Mouse (Mus musculus) heart, postnatal 0 days (tissue): ENCODE data around the gene Fut1. TPM values are rescaled to one million over a fixed set of nuclear protein-coding genes. Genes with fewer than 3 reads are reported as not detected.
A peak's percentile ranks its signal among the peaks of the same experiment; 100 is the strongest.

Experiments
- ATAC-seq: fragments of 200-750 bp; cut with Nextera tagmentation; 2 replicates; pipeline ENCODE4 v1.8.0; 2017; ENCODE audit warnings: low read depth, moderate number of reproducible peaks, moderate library complexity; ENCODE audit not compliant: insufficient read depth
- DNase-seq: peaks from one replicate; pipeline ENCODE4 v3.0.0-alpha.2; 2016; ENCODE audit warnings: low spot score
- H3K27ac ChIP-seq: fragments of 300-500 bp; sonication (generic); 2 replicates; pipeline ENCODE4 v1.5.1; 2014; ENCODE audit warnings: low read depth, mild to moderate bottlenecking
- H3K27me3 ChIP-seq: fragments of 300-500 bp; sonication (generic); 2 replicates; pipeline ENCODE4 v1.6.1; 2014; ENCODE audit warnings: low read length, mixed read lengths; ENCODE audit not compliant: control insufficient read depth, insufficient read depth
- H3K36me3 ChIP-seq: fragments of 300-500 bp; sonication (generic); replicated peaks from 2 replicates; pipeline ENCODE4 v1.6.1; 2014; ENCODE audit warnings: low read length, mixed read lengths; ENCODE audit not compliant: control insufficient read depth, insufficient read depth
- H3K4me1 ChIP-seq: fragments of 300-500 bp; sonication (generic); 2 replicates; pipeline ENCODE4 v1.6.1; 2014; ENCODE audit warnings: antibody characterized with exemption; ENCODE audit not compliant: control insufficient read depth, insufficient read depth
- H3K4me2 ChIP-seq: fragments of 300-500 bp; sonication (generic); 2 replicates; pipeline ENCODE4 v1.6.1; 2014; ENCODE audit warnings: low read depth, mild to moderate bottlenecking, low read length, moderate library complexity
- H3K4me3 ChIP-seq: fragments of 300-500 bp; sonication (generic); 2 replicates; pipeline ENCODE4 v1.5.1; 2014; ENCODE audit warnings: low read depth, low read length
- H3K9ac ChIP-seq: fragments of 300-500 bp; sonication (generic); replicated peaks from 2 replicates; pipeline ENCODE4 v1.6.1; 2014; ENCODE audit warnings: low read depth, low read length, mixed read lengths
- H3K9me3 ChIP-seq: fragments of 300-500 bp; sonication (generic); replicated peaks from 2 replicates; pipeline ENCODE4 v1.6.1; 2016; ENCODE audit warnings: low read length; ENCODE audit not compliant: control insufficient read depth
- CTCF ChIP-seq: IDR thresholded peaks from 2 replicates; pipeline ENCODE4 v1.5.1; 2016; ENCODE audit warnings: antibody characterized with exemption, control low read depth, low read depth
- EP300 ChIP-seq: IDR thresholded peaks from 2 replicates; pipeline ENCODE4 v1.6.1; 2016; ENCODE audit warnings: antibody characterized with exemption, low read depth
- WGBS: fragments of 180-500 bp; shearing (Covaris S2); extraction: QIAGEN DNeasy Blood & Tissue Kit; methylation state at CpG from one replicate; pipeline ENCODE4 v1.1.7; 2014; 5-methylcytosine and 5-hydroxymethylcytosine counted together
- polyA plus RNA-seq: library from polyadenylated mRNA; unstranded; fragments of >200 nt; fragmentation: Nextera tagmentation; extraction: Ambion mirVana; gene quantifications from 2 replicates; pipeline ENCODE4 v1.2.1, GENCODE M21; 2015
- total RNA-seq: library from RNA; depleted of rRNA; stranded (reverse); fragments of >200 nt; gene quantifications from 2 replicates; pipeline ENCODE4 v1.2.3, GENCODE M21; 2014; ENCODE audit warnings: low replicate concordance

Gene Fut1
- total and polyA plus RNA-seq, 2 experiments from 2014 or later = not detected

- peak overlapping the region; percentile 77 for H3K27ac ChIP-seq
- DNase-seq (peak; percentile 92), ATAC-seq (peak; percentile 78)
- TF ChIP-seq EP300 (no peak), CTCF (no peak)
- peaks cover 36% of the 10 kb centered on the region for H3K4me1 ChIP-seq
- H3K9me3 ChIP-seq = no peaks in the 10 kb centered on the region
- H3K27me3 ChIP-seq = no peaks in the 10 kb centered on the region
- 14% methylated on average over 28 of the region's 28 CpGs for WGBS
- H3K9ac ChIP-seq = peak overlapping the region; percentile 59
- H3K36me3 ChIP-seq = 0 out of 2 replicates have a peak, but pooled peaks cover 6% of the 10 kb centered on the region
- peak overlapping the region; percentile 66 for H3K4me2 ChIP-seq
- peak overlapping the region; percentile 38 for H3K4me3 ChIP-seq
Observed at GRCm38 (mm10) chr7:45643441-45644178, 26.5 kb downstream of the Fut1 start.

- TF ChIP-seq EP300 = no peak
- Histone ChIP-seq H3K4me1 (peaks cover 33% of the 10 kb centered on the region), H3K27me3 (no peaks in the 10 kb centered on the region), H3K9ac (no peak overlapping the region), H3K4me2 (peak overlapping the region; percentile 66), H3K27ac (peak overlapping the region; percentile 40; the same call in 1 of the 2 replicates), H3K36me3 (0 out of 2 replicates have a peak, but pooled peaks cover 6% of the 10 kb centered on the region), H3K9me3 (no peaks in the 10 kb centered on the region), H3K4me3 (peak overlapping the region; percentile 38; the same call in 1 of the 2 replicates)
- DNase-seq (peak; percentile 75), ATAC-seq (peak; percentile 9; the same call in 1 of the 2 replicates)
- 26% methylated on average over 18 of the region's 18 CpGs for whole genome bisulfite sequencing
Observed at GRCm38 (mm10) chr7:45644183-45644582, 27.1 kb downstream of the Fut1 start.

GRCm38 (mm10) chr7:45644872-45645590, 27.9 kb downstream of the Fut1 start:
- ATAC-seq (no peak), DNase-seq (no peak)
- 0 out of 2 replicates have a peak, but pooled peaks cover 6% of the 10 kb centered on the region for H3K36me3 ChIP-seq
- TF ChIP-seq CTCF (no peak), EP300 (no peak)
- H3K4me3 ChIP-seq = no peak overlapping the region
- 76% methylated on average over 6 of the region's 6 CpGs for WGBS
- H3K9me3 ChIP-seq = no peaks in the 10 kb centered on the region
- H3K27ac ChIP-seq = 0 out of 2 replicates have a peak overlapping the region, but pooled peaks have one; percentile 40
- H3K4me1 ChIP-seq = peaks cover 34% of the 10 kb centered on the region
- no peak overlapping the region for H3K4me2 ChIP-seq
- H3K9ac ChIP-seq = no peak overlapping the region
- H3K27me3 ChIP-seq = no peaks in the 10 kb centered on the region

GRCm38 (mm10) chr7:45645591-45645971, 28.5 kb downstream of the Fut1 start:
- ATAC-seq (no peak), DNase-seq (no peak)
- TF ChIP-seq CTCF (no peak), EP300 (no peak)
- H3K9ac ChIP-seq = no peak overlapping the region
- H3K27ac ChIP-seq = no peak overlapping the region
- 0 out of 2 replicates have a peak, but pooled peaks cover 6% of the 10 kb centered on the region for H3K36me3 ChIP-seq
- H3K4me3 ChIP-seq = no peak overlapping the region
- H3K27me3 ChIP-seq = no peaks in the 10 kb centered on the region
- H3K4me1 ChIP-seq = peaks cover 32% of the 10 kb centered on the region
- H3K4me2 ChIP-seq = no peak overlapping the region
- WGBS = 74% methylated on average over 7 of the region's 7 CpGs
- no peaks in the 10 kb centered on the region for H3K9me3 ChIP-seq

GRCm38 (mm10) chr7:45646671-45647070, 29.6 kb downstream of the Fut1 start:
- no peak for ATAC-seq
- DNase-seq = no peak
- Histone ChIP-seq H3K4me2 (no peak overlapping the region), H3K4me3 (no peak overlapping the region), H3K4me1 (peaks cover 21% of the 10 kb centered on the region), H3K36me3 (0 out of 2 replicates have a peak, but pooled peaks cover 6% of the 10 kb centered on the region), H3K9ac (no peak overlapping the region), H3K27ac (no peak overlapping the region), H3K27me3 (no peaks in the 10 kb centered on the region), H3K9me3 (no peaks in the 10 kb centered on the region)
- TF ChIP-seq EP300 (no peak), CTCF (no peak)
- WGBS = 79% methylated on average over 4 of the region's 4 CpGs
